Mouse (Mus musculus) bone marrow macrophage, adult 2 months (primary cell): Measurements from ENCODE around the gene Olfr1449. TPM values are rescaled to one million over a fixed set of nuclear protein-coding genes. Genes with fewer than 3 reads are reported as not detected.
"Not testable (repeated sequence)": the region's sequence is repeated elsewhere in the genome, so short reads cannot be mapped to it uniquely, and the experiment has no call there.

Experiments
- H3K27ac ChIP-seq: 2 replicates; pipeline ENCODE4 v1.5.1; 2012; ENCODE audit warnings: low read depth, low read length; ENCODE audit not compliant: insufficient read depth
- H3K4me1 ChIP-seq: 2 replicates; pipeline ENCODE4 v1.6.1; 2012; ENCODE audit warnings: low read length; ENCODE audit not compliant: control insufficient read depth, insufficient read depth
- H3K4me3 ChIP-seq: 2 replicates; pipeline ENCODE4 v1.5.1; 2012; ENCODE audit warnings: mild to moderate bottlenecking, low read length, moderate library complexity; ENCODE audit not compliant: insufficient read depth
- CTCF ChIP-seq: IDR thresholded peaks from 2 replicates; pipeline ENCODE4 v1.5.1; 2012; ENCODE audit warnings: low read depth, mild to moderate bottlenecking, low read length, moderate library complexity
- POLR2A ChIP-seq: IDR thresholded peaks from 2 replicates; pipeline ENCODE4 v1.6.1; 2012; ENCODE audit warnings: mild to moderate bottlenecking, low read depth, low read length, borderline replicate concordance
- polyA plus RNA-seq: library from polyadenylated mRNA; stranded (reverse); fragments of >200 nt; gene quantifications from 2 replicates; pipeline ENCODE4 v1.2.4, GENCODE M21; 2012; ENCODE audit not compliant: missing spikeins, insufficient read depth, insufficient read length

Gene Olfr1449
- polyA plus RNA-seq = not detected in 2 replicates

DNA sequence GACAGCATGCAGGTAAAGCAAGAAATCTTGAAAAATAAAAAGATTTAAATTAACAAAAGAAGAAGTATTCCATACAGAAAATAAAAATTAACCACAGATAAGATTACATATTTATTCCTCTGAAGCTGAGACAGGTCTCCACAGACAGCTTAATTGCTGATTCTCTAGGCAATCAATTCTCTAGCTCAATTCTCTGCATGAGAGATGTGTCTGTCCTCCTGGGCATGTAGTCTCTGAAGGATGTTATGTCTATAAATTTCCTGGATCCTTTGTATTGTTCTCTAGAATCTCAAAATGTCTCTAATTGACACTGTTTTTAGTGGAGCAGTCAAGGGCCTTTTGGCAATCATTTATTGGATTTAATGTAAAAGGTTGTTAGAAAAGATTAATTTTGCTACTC is at the start of gene Olfr1449:
TSS of gene Olfr1449 (plus strand) at position 301 of the 400 bp plus-strand sequence.
- no peak within 1 kb of the TSS for H3K4me3 ChIP-seq
- H3K4me1 ChIP-seq = peaks cover 7% of the 10 kb centered on the region
- no peak for TF ChIP-seq CTCF
- TF ChIP-seq POLR2A = no peak
- H3K27ac ChIP-seq = peak within 1 kb of the TSS; percentile 47

DNA sequence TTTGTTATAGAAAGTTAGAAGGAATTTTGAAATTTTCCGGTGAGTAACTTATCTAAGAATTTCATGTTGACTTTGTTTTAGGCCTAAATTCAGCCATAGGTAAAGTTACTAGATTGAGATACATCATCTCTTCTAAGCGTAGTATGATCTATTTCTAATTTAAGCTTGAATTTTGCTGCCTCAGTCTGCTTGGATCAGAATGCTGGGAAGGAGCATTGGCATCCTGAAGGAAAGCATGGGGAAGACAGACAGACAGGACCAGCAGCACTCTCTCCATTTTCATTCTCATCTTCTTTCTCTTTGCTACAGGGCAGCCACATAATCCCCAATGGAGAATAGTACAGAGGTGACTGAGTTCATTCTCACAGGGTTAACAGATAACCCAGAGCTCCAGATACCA is 47.1 kb upstream of the Olfr1449 start, which contains the start of gene Olfr1445:
TSS of gene Olfr1445 (plus strand) at position 301 of the 400 bp plus-strand sequence.
- TF ChIP-seq POLR2A = no peak
- no peak for TF ChIP-seq CTCF
- Histone ChIP-seq H3K4me1 (no peaks in the 10 kb centered on the region), H3K4me3 (no peak within 1 kb of the TSS), H3K27ac (no peak within 1 kb of the TSS)

DNA sequence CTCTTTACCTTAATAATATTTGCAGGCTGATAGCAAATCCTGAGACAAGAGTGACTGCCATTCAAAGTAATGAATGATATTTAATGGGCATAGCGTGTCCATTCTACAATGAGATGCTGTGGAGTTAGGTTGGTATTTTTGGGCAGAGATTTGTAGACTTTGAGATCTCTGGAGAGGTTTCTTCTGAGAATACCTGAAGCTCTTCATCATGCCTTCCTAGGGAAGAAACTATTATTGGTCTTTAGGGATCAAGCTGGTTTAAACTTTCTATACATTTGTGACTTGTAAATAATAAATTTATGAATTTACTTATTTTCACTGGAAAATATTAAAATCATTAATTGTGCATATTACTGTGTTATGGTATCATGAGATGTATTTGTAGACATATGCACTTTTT is 37.2 kb upstream of the Olfr1449 start, which contains the start of gene Olfr1446:
TSS of gene Olfr1446 (minus strand) at position 101 of the 400 bp plus-strand sequence.
- no peak for TF ChIP-seq POLR2A
- TF ChIP-seq CTCF = no peak
- Histone ChIP-seq H3K4me1 (no peaks in the 10 kb centered on the region), H3K4me3 (no peak within 1 kb of the TSS), H3K27ac (no peak within 1 kb of the TSS)

DNA sequence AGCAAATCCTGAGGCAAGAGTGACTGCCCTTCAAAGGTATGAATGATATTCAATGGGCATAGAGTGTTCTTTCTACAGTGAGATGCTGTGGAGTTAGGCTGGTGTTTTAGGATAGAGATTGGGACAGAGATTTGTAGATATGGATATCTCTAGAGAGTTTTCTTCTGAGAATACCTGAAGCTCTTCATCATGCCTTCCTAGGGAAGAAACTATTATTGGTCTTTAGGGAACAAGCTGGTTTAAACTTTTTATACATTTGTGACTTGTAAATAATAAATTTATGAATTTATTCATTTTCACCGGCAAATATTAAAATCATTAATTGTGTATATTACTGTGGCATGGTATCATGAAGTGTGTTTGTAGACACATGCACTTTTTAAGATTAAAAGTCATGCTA is 27.0 kb upstream of the Olfr1449 start, which contains the start of gene Olfr1447:
TSS of gene Olfr1447 (minus strand) at position 101 of the 400 bp plus-strand sequence.
- Histone ChIP-seq H3K4me3 (no peak within 1 kb of the TSS), H3K4me1 (no peaks in the 10 kb centered on the region), H3K27ac (no peak within 1 kb of the TSS)
- TF ChIP-seq POLR2A (no peak), CTCF (no peak)

DNA sequence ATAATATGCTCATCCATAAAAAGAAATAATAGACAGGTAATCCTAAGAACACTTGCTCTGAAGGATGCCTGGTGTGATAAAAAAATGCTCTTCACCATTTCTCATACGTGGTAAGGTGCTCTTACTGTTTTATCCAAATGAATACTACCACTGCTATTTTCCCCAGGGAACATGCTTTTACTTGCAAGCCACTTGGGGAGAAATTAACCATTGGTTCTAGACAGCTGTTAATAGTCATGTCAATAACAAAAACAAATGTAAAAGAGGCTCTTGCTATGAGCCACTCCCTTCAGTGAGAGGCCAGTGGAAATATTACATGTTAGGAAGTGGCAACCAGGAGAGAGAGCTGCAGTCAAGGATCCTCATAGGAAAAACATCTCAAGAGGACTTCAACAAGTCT is 6.3 kb upstream of the Olfr1449 start, which contains the start of gene Olfr1448:
TSS of gene Olfr1448 (minus strand) at position 101 of the 400 bp plus-strand sequence.
- TF ChIP-seq CTCF (no peak), POLR2A (no peak)
- Histone ChIP-seq H3K4me3 (no peak within 1 kb of the TSS), H3K4me1 (peaks cover 2% of the 10 kb centered on the region; the same call in 1 of the 2 replicates), H3K27ac (no peak within 1 kb of the TSS)

DNA sequence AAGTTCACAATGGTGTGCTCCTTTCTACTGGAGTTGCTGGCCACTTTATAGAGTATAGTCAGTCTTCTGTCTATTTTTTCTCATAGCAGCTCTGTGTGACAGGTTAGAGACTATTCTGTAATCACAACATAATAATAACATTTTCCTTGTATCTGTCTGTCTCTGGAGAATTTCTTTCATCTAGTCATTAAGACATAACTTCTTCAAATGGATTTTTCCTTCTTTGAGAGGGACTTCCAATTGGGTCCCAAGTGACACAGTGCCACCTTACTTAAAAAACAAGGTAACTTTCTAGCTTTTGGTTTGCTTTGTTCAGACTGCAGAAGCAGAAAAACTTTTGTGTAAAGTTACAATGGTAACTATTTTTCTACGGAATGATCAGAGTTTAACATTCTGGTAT is 19.3 kb downstream of the Olfr1449 start, which contains the start of gene Olfr1450:
TSS of gene Olfr1450 (plus strand) at position 301 of the 400 bp plus-strand sequence.
- Histone ChIP-seq H3K27ac (no peak within 1 kb of the TSS), H3K4me3 (no peak within 1 kb of the TSS), H3K4me1 (no peaks in the 10 kb centered on the region)
- TF ChIP-seq CTCF (no peak), POLR2A (no peak)

DNA sequence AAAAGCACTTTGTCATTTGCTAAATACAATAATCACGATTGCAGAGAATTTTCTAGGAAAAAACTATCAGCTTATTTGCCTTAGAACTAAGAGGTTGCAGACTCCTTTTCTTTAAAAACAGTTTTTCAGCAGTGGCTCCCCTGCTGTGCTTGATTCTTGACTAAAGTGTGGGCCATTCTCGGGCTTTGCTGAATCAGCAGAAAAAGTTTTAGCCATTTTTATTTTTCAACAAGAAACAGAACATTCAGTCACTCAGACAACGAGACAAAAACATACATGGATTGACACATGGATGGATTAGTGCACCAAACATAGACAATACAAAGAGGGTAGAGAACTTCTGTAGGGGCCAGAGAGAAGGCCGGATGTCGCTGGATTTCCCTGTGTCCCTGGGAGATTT is 39.4 kb downstream of the Olfr1449 start:
- H3K27ac ChIP-seq, H3K4me1 ChIP-seq, H3K4me3 ChIP-seq: not testable (repeated sequence)

Other genes starting within 250 kb of the Olfr1449 start
- not detected in 2 replicates for gene Keg1, start 235.1 kb upstream of the Olfr1449 start, polyA plus RNA-seq
- 1.3 and 2.0 TPM in 2 replicates for gene Cntf, start 165.2 kb upstream of the Olfr1449 start, polyA plus RNA-seq
- 66.9 and 74.5 TPM in 2 replicates for gene Zfp91, start 134.7 kb upstream of the Olfr1449 start, polyA plus RNA-seq
- 150 TPM in 2 replicates for gene Lpxn, start 134.6 kb upstream of the Olfr1449 start, polyA plus RNA-seq
- not detected in 2 replicates for gene Gm5244, start 84.2 kb upstream of the Olfr1449 start, polyA plus RNA-seq
- 0.72 TPM in 1 of 2 replicates, not detected in the other for gene Olfr1444, start 73.6 kb upstream of the Olfr1449 start, polyA plus RNA-seq
- gene Olfr1445, start 47.0 kb upstream of the Olfr1449 start, polyA plus RNA-seq = not detected in 2 replicates
- not detected in 2 replicates for gene Olfr1446, start 37.3 kb upstream of the Olfr1449 start, polyA plus RNA-seq
- not detected in 2 replicates for gene Olfr1447, start 27.1 kb upstream of the Olfr1449 start, polyA plus RNA-seq
- not detected in 2 replicates for gene Olfr1448, start 6.4 kb upstream of the Olfr1449 start, polyA plus RNA-seq
- not detected in 2 replicates for gene Olfr1450, start 19.4 kb downstream of the Olfr1449 start, polyA plus RNA-seq
- not detected in 2 replicates for gene Olfr1451, start 64.2 kb downstream of the Olfr1449 start, polyA plus RNA-seq
- not detected in 2 replicates for gene Olfr1453, start 97.5 kb downstream of the Olfr1449 start, polyA plus RNA-seq
- not detected in 2 replicates for gene Olfr1454, start 129.8 kb downstream of the Olfr1449 start, polyA plus RNA-seq
- gene Olfr1457, start 167.1 kb downstream of the Olfr1449 start, polyA plus RNA-seq = not detected in 2 replicates
- not detected in 2 replicates for gene Olfr1458, start 175.9 kb downstream of the Olfr1449 start, polyA plus RNA-seq
- gene Olfr1459, start 218.7 kb downstream of the Olfr1449 start, polyA plus RNA-seq = 0.11 TPM in 1 of 2 replicates, not detected in the other
- gene Olfr1461, start 232.2 kb downstream of the Olfr1449 start, polyA plus RNA-seq = not detected in 2 replicates